Mouse (Mus musculus) naive thymus-derived CD4-positive, alpha-beta T cell, adult 2 months (primary cell): Measurements from ENCODE around the gene Tmem30b.

ENCODE experiments used
- DNase-seq: peaks from one replicate; pipeline ENCODE4 v3.0.0-alpha.2; 2011; ENCODE audit warnings: low read depth

The Tmem30b gene

DNA sequence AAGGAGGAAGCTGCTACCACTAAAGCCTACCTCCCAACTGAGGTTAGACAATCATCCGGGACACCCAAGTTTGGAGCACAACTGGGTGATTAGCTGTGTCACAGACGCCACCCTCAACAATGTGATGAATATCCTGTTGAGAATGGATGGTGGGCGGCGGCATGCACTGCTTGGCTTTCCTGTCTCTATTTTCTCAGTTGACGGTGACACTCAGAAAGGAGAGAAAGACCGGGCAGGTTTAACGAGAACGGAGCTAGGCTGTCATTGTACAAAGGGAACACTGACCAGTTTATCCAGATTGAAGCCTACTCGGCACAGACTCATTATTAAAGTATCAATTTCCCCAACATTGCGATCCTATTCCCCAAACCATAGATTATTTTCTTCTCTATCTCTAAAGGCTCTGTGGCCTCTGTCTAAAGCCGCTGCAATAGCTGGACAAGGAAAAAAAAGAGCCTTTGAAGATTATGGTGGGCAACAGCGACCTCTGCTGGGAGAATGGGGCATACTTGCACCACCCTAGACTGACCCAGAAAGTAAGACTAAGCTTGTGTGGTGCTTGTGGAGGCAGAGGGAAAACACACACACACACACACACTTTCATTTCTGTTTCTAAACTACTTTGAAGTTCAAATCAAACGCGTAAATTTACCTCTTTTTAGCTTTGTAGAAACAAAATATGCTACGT is 29.0 kb downstream of the Tmem30b start:
- peak; percentile 72 for DNase-seq

DNA sequence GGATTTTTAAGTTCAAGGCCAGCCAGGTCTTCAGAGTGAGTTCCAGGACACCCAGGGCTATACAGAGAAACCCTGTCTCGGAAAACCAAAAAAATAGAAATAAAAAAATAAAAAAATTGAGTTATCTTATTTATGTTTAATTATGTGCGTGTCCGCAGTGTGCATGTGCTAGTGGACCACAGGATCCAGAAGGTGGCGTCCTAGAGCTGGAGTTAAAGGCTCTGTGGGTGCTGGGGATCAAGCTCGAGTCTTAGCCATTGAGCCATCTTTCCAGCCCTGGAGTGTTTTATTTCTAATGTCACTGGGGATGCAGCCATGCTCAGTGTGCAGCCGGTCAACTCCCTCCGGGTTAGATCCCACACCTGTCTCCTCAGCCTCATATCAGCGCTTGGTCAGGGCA is 29.7 kb downstream of the Tmem30b start:
- no peak for DNase-seq

DNA sequence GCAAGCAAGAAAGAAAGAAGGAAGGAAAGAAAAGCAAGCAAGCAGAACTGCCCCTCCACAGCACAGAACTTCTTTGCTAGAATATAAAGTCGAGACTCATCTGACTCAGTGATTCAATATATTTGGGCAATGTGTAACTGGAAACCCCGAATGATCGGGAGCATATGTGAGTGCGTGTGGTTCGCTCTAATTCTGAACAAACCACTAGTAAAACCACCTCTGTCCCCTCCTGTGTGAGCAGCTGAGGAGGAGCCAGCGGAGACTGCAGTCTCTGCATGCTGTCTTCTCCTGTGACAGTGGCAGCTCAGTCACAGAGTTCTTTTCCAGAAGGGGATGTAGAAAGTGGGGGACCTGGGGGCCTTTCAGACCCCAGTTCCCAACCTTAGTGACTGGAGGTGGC is 31.5 kb downstream of the Tmem30b start:
- DNase-seq: no peak

DNA sequence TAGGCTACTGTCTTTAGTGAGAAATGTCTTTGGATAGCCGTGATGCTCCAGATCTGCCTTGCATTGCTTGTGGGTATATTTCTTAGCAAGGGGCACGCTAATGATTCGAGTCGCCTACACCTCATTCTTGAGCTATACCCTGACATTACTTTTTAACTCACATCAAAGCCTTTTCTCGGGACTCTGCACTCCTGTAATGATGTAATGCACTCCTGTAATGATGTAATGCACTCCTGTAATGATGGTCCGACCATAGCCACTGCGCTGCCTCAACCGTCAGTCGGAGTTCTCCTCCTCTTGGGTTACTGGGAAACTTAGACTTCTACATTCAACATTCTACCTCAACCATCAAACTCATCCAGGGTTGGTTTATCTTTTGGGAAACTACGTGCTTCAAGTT is 32.2 kb downstream of the Tmem30b start:
- DNase-seq: no peak

DNA sequence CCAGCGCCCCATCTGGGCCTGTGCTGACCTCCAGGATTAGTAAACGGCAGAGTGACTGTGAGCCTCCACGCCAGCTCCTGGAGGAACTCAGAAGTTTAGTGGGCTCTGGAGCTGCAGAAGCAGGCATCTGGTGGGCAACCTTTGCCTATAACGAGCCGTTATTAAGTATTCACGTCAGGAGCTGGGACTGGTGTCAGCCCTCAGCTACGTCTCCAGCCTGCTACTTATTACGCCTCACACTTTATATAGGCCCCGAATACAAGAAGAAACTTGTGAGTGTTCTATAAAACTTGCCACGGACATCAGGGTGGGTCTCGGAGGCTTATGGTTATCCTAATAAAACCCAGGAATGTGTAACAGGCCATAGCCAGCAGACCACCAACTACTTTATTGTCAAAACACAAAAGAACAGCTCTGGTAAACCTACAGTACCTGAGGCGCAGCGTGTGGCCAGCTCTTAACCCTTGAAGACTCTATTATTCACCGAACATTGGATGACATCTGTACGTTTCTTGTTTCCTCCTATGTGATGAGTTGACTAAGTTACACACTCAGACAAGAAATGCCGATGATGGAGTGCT is 34.6 kb downstream of the Tmem30b start:
- DNase-seq: no peak

DNA sequence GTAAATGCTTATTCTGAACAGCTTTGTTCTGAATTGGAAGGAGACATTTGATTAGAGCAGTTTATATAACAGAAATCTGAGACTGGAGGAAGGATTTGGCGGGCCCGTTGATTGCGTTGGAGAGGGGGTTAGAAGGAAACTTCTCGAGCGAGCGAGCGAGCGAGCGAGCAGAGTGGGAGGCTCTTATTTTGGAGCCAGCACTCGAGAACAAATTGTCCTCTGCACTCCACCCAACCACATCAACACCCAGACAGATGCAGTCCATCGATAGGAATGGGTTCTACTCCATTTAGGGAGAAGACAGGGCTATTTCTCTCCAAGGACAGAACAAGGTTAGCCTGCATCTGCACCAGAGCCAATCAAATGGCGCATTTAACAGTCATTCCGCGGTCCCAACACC is 39.1 kb downstream of the Tmem30b start:
- DNase-seq: no peak

DNA sequence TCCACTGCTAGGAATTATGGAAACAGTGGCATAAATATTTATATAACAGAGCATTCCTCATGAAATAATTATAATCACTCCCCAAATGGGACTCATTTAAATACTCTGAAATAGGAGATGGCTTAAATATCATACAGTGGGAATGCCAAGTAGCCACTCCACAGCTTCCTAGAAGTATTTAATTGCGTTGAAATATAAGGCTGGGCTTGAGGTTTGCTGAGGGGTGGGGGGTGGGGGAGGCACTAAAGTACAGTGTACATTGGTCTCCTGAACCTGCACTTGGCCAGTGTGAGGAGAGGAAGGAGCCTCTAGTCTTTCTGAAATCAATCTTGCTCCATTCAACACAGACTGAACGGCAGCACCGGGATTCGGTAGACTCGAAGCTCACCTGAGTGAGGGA is 39.5 kb downstream of the Tmem30b start:
- DNase-seq: no peak

DNA sequence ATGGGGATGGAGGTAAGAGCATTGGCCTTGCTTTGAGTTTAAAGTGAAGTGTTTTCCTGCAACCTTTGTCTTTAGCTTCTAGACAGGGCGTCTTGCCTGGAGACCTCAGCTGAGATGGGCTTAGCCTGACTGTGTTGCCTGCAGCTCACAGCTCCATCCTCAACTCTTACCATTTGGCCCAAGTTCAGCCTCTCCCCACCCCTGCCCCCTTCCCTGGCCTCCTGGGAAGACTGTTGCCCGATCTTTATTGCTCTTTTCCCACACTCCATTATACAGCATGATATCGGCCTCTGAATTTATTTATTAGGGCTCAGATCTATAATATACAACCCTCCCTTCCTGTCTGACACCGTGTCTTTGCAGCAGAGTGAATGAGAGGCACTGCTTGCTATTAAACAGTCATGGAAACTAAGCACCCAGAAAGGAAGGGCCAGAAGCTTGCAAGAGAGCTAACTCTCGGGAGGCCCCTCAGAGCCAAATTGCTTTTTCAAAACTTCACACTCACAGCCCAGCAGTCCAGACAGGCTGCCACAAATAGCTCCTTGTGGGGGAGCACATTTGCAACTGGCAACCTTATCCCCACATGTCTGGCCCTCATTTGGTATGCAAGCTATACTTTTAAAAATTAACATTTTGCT is 45.4 kb downstream of the Tmem30b start:
- no peak for DNase-seq

DNA sequence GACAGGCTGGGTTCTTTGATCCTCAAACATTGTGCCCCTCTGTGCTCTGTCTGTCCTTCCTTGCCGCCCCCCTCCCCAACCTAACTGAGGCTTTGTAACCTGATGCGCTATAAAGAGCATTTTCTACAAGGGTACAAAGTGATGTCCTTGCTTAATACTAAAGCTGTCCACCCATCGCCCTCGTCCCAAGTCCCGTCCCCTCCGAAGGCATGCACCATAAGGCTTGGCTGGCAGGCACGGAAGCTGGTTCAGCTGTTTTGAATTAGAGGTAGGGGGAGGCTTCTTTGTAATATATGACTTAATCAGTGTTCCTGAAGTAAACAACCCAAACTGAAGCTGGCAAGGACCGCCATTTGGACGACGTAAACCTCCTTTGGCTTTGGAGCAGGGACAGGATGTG is 51.0 kb downstream of the Tmem30b start:
- no peak for DNase-seq

DNA sequence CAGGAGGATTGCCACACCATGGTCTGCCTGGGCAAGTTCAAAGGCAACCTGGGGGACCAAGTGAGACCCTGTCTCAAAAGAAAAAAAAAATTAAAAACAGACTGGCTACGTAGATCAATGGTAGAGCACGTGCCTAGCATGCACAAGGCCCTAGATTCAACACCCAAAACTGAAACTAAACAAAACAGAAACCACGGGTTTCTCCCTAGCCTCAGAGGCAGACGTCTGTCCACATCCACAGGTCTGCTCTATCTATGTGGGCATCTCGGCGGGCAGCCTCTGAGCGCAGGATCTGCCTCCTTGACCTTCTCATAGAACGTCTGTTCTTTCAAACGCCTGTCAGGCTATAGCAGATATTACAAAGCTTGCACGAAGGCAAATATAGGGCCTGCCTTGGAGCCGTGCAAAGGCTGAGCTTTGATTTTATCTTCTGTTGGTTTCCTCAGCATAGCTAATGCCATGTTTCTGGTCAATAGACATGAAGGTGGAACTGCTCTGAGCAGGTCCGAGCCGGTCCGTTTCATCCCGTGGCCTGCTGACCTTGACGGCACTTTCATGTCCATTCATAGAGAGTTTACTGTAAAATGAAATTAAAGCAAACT is 52.2 kb downstream of the Tmem30b start:
- DNase-seq: peak; percentile 55
